Mouse (Mus musculus) limb, embryonic 12.5 days (tissue): Measurements from ENCODE around the gene Utrn. TPM values are rescaled to one million over a fixed set of nuclear protein-coding genes. Genes with fewer than 3 reads are reported as not detected.

Experiments
- ATAC-seq: fragments of 200-750 bp; cut with Nextera tagmentation; 2 replicates; pipeline ENCODE4 v1.8.0; 2017; ENCODE audit warnings: low read depth, moderate TSS enrichment; ENCODE audit not compliant: insufficient number of reproducible peaks, insufficient read depth, low FRiP score, low TSS enrichment
- H3K27ac ChIP-seq: fragments of 300-500 bp; sonication (generic); 2 replicates; pipeline ENCODE4 v1.5.1; 2016; ENCODE audit warnings: mild to moderate bottlenecking, moderate library complexity
- H3K27me3 ChIP-seq: fragments of 300-500 bp; sonication (generic); 2 replicates; pipeline ENCODE4 v1.6.1; 2016; ENCODE audit warnings: mild to moderate bottlenecking, moderate library complexity
- H3K36me3 ChIP-seq: fragments of 300-500 bp; sonication (generic); 2 replicates; pipeline ENCODE4 v1.6.1; 2016; ENCODE audit warnings: mild to moderate bottlenecking, moderate library complexity
- H3K4me1 ChIP-seq: fragments of 300-500 bp; sonication (generic); replicated peaks from 2 replicates; pipeline ENCODE4 v1.6.1; 2016
- H3K4me2 ChIP-seq: fragments of 300-500 bp; sonication (generic); 2 replicates; pipeline ENCODE4 v1.6.1; 2016; ENCODE audit warnings: mild to moderate bottlenecking, moderate library complexity
- H3K4me3 ChIP-seq: fragments of 300-500 bp; sonication (generic); replicated peaks from 2 replicates; pipeline ENCODE4 v1.5.1; 2016; ENCODE audit warnings: mild to moderate bottlenecking
- H3K9ac ChIP-seq: fragments of 300-500 bp; sonication (generic); replicated peaks from 2 replicates; pipeline ENCODE4 v1.6.1; 2016; ENCODE audit warnings: mild to moderate bottlenecking, moderate library complexity
- H3K9me3 ChIP-seq: fragments of 300-500 bp; sonication (generic); 2 replicates; pipeline ENCODE4 v1.6.1; 2016; ENCODE audit warnings: mild to moderate bottlenecking, moderate library complexity
- WGBS: fragments of 180-500 bp; shearing (Covaris S2); methylation state at CpG from one replicate; pipeline ENCODE4 v1.1.7; 2016; 5-methylcytosine and 5-hydroxymethylcytosine counted together
- polyA plus RNA-seq: library from polyadenylated mRNA; unstranded; fragments of >200 nt; fragmentation: Nextera tagmentation; extraction: Ambion mirVana; gene quantifications from 2 replicates; pipeline ENCODE4 v1.2.1, GENCODE M21; 2016

Gene Utrn
- polyA plus RNA-seq, 1 experiment from 2014 or later: 62.1 TPM

DNA sequence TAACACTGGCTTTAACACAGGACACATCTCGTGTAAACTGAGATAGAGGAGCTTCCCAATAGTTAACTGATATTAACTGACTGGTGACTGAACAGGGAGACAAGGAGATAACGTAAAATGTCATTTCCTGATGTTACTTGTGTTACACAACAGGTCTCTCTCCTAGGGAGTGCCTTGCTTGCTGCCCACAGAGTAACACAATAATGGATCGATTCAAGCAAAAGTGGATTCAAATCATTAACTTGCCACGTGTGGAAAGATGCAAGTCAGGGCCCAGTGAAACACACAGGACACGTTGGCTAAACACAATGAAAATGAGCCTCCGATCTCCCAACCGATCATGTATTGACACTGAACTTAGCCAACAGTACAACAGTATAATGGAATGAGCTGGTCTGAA, 281.1 kb downstream of the Utrn start:
- no peak overlapping the region for H3K4me3 ChIP-seq
- no peaks in the 10 kb centered on the region; the same call in 1 of the 2 replicates for H3K9me3 ChIP-seq
- no peaks in the 10 kb centered on the region for H3K36me3 ChIP-seq
- ATAC-seq: no peak
- no peaks in the 10 kb centered on the region for H3K27me3 ChIP-seq
- WGBS: 89% methylated on average over 7 of the region's 7 CpGs
- H3K27ac ChIP-seq: no peak overlapping the region
- no peak overlapping the region for H3K4me2 ChIP-seq
- no peak overlapping the region for H3K9ac ChIP-seq
- no peaks in the 10 kb centered on the region for H3K4me1 ChIP-seq

DNA sequence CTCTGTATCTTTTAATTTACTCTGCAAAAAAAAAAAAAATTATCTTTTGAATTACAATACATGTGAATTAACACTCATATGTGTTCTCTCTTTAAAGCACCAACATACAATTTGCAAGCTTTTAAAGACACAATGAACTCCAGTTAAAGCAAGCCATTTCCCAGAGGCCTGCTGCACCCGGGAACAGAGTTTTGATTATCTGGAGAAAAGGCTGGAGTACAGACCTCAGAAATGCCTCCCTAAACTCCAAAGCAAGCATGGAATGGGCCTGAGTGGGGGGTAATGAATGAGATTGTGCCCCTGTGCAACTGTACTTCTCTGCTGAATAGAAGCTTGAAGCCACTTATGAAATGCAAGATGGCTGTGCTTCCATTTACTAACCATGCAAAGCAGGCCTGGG, 281.8 kb downstream of the Utrn start:
- 76% methylated on average over 1 of the region's 1 CpGs for WGBS
- H3K9ac ChIP-seq: no peak overlapping the region
- H3K27ac ChIP-seq: no peak overlapping the region
- ATAC-seq: no peak
- no peaks in the 10 kb centered on the region for H3K27me3 ChIP-seq
- no peaks in the 10 kb centered on the region; the same call in 1 of the 2 replicates for H3K9me3 ChIP-seq
- H3K36me3 ChIP-seq: no peaks in the 10 kb centered on the region
- H3K4me2 ChIP-seq: no peak overlapping the region
- H3K4me1 ChIP-seq: no peaks in the 10 kb centered on the region
- no peak overlapping the region for H3K4me3 ChIP-seq

DNA sequence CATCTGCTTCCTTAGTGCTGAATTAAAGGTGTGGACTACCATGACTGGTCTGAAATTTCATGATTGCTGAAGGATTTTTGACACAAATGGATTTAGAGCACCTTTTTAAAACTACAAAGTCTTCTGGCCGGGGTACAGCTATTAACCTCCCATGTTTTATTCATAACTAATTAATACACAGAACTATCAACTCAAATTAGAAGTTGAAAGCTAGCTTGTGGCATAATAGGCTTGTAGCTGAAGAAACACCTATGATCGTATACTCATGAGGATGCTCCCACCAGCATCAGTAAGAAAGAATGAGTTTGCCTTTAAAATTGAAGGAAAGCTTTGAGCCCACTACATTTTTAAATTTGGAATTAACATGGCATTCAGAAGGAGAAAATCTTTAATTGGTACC, 282.3 kb downstream of the Utrn start:
- Histone ChIP-seq H3K4me3 (no peak overlapping the region), H3K36me3 (no peaks in the 10 kb centered on the region), H3K27me3 (no peaks in the 10 kb centered on the region), H3K4me1 (no peaks in the 10 kb centered on the region), H3K27ac (no peak overlapping the region), H3K9me3 (no peaks in the 10 kb centered on the region; the same call in 1 of the 2 replicates), H3K9ac (no peak overlapping the region), H3K4me2 (no peak overlapping the region)
- WGBS: 87% methylated on average over 2 of the region's 2 CpGs
- no peak for ATAC-seq

DNA sequence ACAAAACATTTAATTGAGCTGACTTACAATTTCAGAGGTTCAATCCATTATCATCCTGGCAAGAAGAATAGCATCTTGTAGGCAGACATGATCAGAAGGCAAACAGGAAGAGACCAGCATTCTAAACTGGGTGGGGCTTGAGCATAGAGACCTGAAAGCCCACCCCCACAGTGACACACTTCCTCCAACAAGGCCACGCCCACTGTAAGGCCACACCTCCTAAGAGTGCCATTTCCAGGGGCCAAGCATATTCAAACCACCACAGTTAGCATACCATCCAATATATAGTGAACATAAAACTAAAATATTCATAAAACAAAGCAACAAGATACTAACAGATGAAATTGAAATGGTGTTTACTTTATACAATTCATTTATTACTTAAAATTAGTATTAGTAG, 283.0 kb downstream of the Utrn start:
- 70% methylated on average over 1 of the region's 1 CpGs for WGBS
- ATAC-seq: no peak

DNA sequence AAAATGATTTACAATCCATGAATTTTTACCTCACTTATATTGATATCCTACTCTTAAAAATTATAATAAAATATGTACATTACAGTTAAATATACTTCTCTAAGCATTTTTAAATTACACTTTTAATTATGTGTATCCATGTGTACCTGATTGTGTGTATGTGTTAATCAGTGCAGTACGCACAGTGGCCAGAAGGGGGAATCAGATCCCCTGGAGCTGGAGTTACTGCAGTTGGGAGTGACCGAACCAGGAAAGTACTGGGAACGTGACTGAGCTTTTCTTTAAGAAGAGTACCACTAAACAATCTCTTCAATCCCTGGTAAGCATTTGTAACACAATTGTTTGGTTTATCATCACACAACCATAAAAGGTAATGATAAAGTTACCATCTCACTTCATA, 285.7 kb downstream of the Utrn start:
- ATAC-seq: no peak

More for the DNA sequence above, 283.0 kb downstream of the Utrn start:
- H3K36me3 ChIP-seq: no peaks in the 10 kb centered on the region
- H3K4me1 ChIP-seq: no peaks in the 10 kb centered on the region
- no peaks in the 10 kb centered on the region; the same call in 1 of the 2 replicates for H3K9me3 ChIP-seq
- no peaks in the 10 kb centered on the region for H3K27me3 ChIP-seq
- no peak overlapping the region for H3K4me3 ChIP-seq
- H3K27ac ChIP-seq: no peak overlapping the region
- H3K4me2 ChIP-seq: no peak overlapping the region
- H3K9ac ChIP-seq: no peak overlapping the region

DNA sequence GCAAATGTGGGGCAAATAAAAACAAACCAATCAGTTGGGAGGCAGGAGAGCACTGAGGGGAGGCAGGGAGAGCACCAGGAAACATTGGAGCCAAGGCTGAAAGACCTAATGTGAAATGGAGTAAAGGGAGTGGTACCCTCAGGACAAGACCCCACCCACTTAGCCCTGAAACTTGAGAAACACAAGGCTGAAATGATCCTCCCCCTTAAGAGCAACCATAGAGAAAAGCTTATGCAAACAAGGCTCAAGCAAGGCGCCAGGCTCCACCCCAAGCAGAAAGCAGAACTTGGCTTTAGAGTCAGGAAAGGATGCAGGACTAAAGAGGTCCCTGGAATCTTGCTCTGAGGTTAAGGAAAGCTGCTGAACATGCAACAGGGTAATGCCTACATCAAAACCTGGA, 290.1 kb downstream of the Utrn start:
- 14% methylated on average over 1 of the region's 1 CpGs for WGBS
- H3K27ac ChIP-seq: 0 out of 2 replicates have a peak overlapping the region, but pooled peaks have one; percentile 62
- peak; percentile 67 for ATAC-seq

More for the DNA sequence above, 285.7 kb downstream of the Utrn start:
- Histone ChIP-seq H3K9ac (no peak overlapping the region), H3K4me2 (no peak overlapping the region), H3K27me3 (no peaks in the 10 kb centered on the region), H3K36me3 (no peaks in the 10 kb centered on the region), H3K9me3 (no peaks in the 10 kb centered on the region; the same call in 1 of the 2 replicates), H3K4me3 (no peak overlapping the region), H3K27ac (no peak overlapping the region), H3K4me1 (peaks cover 4% of the 10 kb centered on the region)
- 97% methylated on average over 3 of the region's 3 CpGs for WGBS

DNA sequence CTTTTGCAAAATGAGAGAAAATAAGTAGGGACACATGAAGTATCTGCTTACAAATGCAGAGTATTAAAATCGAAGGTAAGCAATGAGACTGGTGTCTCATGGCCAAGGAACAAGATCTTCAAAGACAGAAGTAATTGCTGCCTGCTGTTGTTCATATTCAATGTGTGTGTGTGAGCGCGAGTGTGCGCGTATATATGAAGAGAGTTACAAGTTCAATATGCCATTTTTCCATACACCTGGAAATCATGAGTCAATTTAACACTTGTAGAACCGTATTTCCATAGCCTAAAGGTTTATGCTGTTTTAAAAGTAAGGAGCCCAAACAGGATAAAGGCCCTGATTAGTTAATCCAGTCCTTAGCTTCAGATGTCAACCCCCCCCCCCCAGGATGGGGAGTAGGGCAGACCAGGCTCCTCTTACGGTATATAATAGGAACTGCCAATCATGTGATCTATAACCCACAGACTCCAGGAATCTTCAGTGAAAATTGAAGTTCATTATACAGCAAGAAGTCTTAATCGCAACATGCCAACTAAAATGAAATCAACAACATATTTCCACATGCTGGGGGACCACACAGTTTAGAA, 293.2 kb downstream of the Utrn start:
- 59% methylated on average over 8 of the region's 8 CpGs for WGBS
- Histone ChIP-seq H3K36me3 (no peaks in the 10 kb centered on the region), H3K4me1 (peaks cover 28% of the 10 kb centered on the region), H3K27me3 (no peaks in the 10 kb centered on the region), H3K9ac (no peak overlapping the region), H3K9me3 (no peaks in the 10 kb centered on the region), H3K4me3 (no peak overlapping the region), H3K4me2 (no peak overlapping the region), H3K27ac (no peak overlapping the region)
- no peak; the same call in 1 of the 2 replicates for ATAC-seq

More for the DNA sequence above, 290.1 kb downstream of the Utrn start:
- peaks cover 24% of the 10 kb centered on the region for H3K4me1 ChIP-seq
- no peaks in the 10 kb centered on the region for H3K27me3 ChIP-seq
- no peaks in the 10 kb centered on the region for H3K36me3 ChIP-seq
- no peak overlapping the region; the same call in 1 of the 2 replicates for H3K4me2 ChIP-seq
- no peak overlapping the region for H3K9ac ChIP-seq
- H3K4me3 ChIP-seq: no peak overlapping the region
- H3K9me3 ChIP-seq: no peaks in the 10 kb centered on the region; the same call in 1 of the 2 replicates

DNA sequence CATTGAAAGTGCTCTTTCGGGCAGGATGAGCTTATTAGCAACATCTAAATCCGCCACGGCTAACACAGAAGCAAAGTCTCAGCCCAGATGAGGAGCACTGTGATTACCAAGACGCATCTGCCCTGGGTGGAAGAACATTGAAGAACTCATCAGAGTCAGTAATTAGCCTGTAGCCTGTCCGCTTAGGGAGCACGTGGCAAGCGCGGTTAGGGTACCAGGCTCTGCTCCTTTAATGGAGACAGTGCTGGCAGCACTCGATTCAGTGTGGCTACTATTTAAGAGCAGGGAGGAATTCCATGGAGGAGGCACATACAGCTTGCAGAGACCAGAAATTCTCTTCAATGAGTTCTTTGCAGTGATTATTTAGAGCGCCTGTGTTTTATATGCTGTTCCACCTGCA, 294.4 kb downstream of the Utrn start:
- H3K36me3 ChIP-seq: no peaks in the 10 kb centered on the region
- H3K27me3 ChIP-seq: no peaks in the 10 kb centered on the region
- no peak overlapping the region for H3K27ac ChIP-seq
- ATAC-seq: no peak
- peaks cover 28% of the 10 kb centered on the region for H3K4me1 ChIP-seq
- H3K4me3 ChIP-seq: no peak overlapping the region
- H3K9ac ChIP-seq: no peak overlapping the region
- no peak overlapping the region for H3K4me2 ChIP-seq
- H3K9me3 ChIP-seq: no peaks in the 10 kb centered on the region
- WGBS: 53% methylated on average over 10 of the region's 10 CpGs

DNA sequence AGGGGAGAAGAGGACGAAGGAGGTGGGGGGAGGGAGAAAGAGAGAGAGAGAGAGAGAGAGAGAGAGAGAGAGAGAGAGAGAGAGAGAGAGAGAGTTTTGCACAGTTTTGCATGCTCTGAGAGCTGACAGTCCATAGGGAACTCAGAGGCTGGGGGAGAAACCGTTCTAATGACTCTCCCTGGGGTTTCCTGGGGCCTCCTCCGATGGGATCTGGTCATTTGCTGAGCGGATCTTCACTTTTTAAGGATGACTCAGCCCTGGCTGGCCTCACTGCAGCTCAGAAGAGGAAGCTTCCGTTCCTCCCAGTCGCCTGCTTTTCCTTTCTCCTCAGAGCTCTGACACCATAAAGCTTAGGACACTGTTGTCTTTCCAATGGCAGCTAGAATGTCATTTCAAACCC, 295.6 kb downstream of the Utrn start:
- Histone ChIP-seq H3K9ac (no peak overlapping the region), H3K4me1 (peaks cover 24% of the 10 kb centered on the region), H3K9me3 (no peaks in the 10 kb centered on the region), H3K27ac (no peak overlapping the region), H3K4me2 (no peak overlapping the region), H3K4me3 (no peak overlapping the region), H3K27me3 (no peaks in the 10 kb centered on the region), H3K36me3 (no peaks in the 10 kb centered on the region)
- ATAC-seq: no peak
- 17% methylated on average over 6 of the region's 6 CpGs for WGBS

DNA sequence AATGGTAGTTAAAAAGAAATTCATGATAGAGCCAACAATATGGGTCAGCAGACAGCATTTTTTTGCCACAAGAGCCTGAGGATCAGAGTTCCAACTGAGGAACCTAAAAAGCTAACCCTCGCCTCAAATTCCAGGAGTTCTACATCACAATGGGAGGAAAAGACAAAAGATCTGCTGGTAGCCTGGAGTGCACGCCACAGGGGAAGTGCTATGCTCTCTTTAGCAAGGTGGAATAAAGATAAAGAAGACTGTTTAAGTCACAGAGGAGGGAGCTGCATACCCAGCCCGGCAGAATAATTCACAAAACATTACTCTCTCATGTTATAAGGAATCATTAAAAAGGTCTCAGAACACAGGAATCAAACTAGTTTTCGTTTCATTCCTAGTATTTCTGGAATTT, 296.4 kb downstream of the Utrn start:
- no peaks in the 10 kb centered on the region for H3K36me3 ChIP-seq
- WGBS: 45% methylated on average over 4 of the region's 4 CpGs
- H3K9me3 ChIP-seq: no peaks in the 10 kb centered on the region
- H3K27me3 ChIP-seq: no peaks in the 10 kb centered on the region
- no peak overlapping the region for H3K9ac ChIP-seq
- H3K4me3 ChIP-seq: no peak overlapping the region
- no peak for ATAC-seq
- no peak overlapping the region for H3K27ac ChIP-seq
- H3K4me1 ChIP-seq: peaks cover 24% of the 10 kb centered on the region
- no peak overlapping the region for H3K4me2 ChIP-seq

DNA sequence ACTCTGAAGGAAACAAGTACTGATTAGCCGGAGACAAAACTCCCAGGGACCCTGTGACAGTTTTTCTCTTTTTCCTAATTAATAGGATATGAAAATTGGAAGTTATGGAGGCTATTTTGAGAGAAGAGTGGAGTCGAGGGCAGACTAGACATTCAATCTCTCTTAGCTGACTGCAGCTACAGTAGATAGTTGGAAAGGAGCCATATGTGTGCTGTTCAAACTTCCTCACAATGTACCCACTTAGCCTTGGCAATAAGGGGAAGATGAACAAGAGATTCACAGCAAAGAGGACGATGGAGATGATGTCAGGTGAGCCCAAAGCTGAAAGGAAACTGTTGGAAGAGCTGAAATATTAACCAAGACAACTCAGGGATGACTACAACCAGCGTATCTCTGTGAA, 304.7 kb downstream of the Utrn start:
- H3K9me3 ChIP-seq: no peaks in the 10 kb centered on the region
- no peaks in the 10 kb centered on the region for H3K36me3 ChIP-seq
- 0 out of 2 replicates have a peak, but pooled peaks cover 2% of the 10 kb centered on the region for H3K4me1 ChIP-seq
- H3K9ac ChIP-seq: no peak overlapping the region
- H3K4me3 ChIP-seq: no peak overlapping the region
- ATAC-seq: no peak
- no peak overlapping the region for H3K27ac ChIP-seq
- 88% methylated on average over 4 of the region's 4 CpGs for WGBS
- no peak overlapping the region for H3K4me2 ChIP-seq
- H3K27me3 ChIP-seq: no peaks in the 10 kb centered on the region

DNA sequence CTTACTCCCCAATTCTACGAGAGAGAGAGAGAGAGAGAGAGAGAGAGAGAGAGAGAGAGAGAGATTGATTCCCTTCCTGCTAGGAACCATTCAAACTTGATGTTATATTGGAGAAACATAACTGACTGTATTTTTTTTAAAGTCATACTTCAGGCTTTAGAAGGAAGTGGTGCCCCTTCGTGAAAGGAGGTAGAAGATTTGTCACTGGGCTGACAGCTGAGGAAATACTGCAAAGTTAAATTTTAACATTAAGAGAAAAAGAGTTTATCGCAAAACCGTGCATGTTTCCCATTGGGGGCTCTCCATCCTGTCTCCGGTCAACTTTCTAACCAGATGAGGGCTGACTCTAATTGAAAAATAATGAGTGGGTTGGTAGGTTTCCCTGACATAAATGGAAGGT, 310.4 kb downstream of the Utrn start:
- Histone ChIP-seq H3K9ac (no peak overlapping the region), H3K9me3 (no peaks in the 10 kb centered on the region), H3K27me3 (no peaks in the 10 kb centered on the region), H3K36me3 (no peaks in the 10 kb centered on the region), H3K4me1 (peaks cover 17% of the 10 kb centered on the region), H3K27ac (no peak overlapping the region), H3K4me3 (no peak overlapping the region), H3K4me2 (no peak overlapping the region)
- ATAC-seq: no peak
- 58% methylated on average over 5 of the region's 5 CpGs for WGBS
